Mouse (Mus musculus): ENCODE data around the gene Chek1.

Chek1 gene

GRCm38 (mm10) chr9:36727034-36727755 is at the start of gene Chek1:
Chek1 (minus strand) TSS chr9:36727065.
- DNase-seq (ENCODE audit: low read depth) = peak; percentile 69

GRCm38 (mm10) chr9:36769048-36769413 is 42.2 kb upstream of the Chek1 start:
- DNase-seq (ENCODE audit: low read depth) = no peak

GRCm38 (mm10) chr9:36768156-36769047 is 41.5 kb upstream of the Chek1 start:
- peak; percentile 32 for DNase-seq (ENCODE audit: low read depth)

GRCm38 (mm10) chr9:36767203-36768143 is 40.6 kb upstream of the Chek1 start, which contains the start of gene Stt3a:
Stt3a (minus strand) TSS chr9:36767679.
- DNase-seq (ENCODE audit: low read depth) = peak; percentile 99

- DNase-seq (ENCODE audit: low read depth) = no peak
These were observed 37.5 kb upstream of the Chek1 start for GRCm38 (mm10) chr9:36764378-36764777.

DNA sequence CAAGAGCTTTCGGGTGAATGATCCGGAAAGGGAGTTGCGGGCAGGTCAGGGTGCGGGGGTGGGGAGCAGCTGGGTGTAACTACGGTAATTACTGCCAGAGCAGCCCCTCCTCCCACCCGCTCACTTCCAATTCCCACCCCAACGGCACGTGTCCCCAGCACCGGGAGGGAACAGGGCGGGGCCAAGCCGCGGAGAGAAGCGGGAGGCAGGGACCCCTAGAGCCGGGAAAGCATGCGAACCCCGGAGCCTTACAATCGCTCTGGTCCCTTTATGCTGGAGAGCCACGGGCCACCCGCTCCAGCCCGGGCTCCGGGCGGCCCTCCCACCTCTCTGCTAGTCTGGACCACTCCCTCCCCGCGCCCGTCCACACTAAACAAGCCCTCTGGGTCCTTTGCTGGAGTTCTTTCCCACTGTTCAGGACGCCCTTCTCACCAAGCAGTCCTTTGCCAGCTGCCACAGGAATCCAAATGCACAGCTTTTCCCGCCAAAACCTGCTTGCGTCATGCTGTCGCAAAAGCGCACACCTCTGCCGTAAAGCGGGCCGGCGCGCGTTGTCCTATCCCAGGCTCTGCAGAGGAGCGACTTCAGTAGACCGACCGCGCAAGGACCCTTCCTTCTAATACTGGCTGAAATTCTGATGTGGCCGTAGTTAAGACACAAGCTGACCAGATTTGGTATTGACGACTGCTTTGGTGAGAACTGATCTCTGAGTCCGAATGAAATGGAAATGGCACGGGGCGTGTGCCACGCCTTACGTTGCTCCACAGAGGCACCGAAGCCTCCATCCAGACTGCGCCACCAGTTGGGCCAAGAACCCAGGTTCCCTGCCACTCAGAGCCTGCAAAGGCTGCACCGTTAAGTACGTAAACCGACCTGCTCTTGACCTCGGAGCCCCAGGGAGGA is 483 bp downstream of the Chek1 start:
- DNase-seq (ENCODE audit: low read depth) = peak; percentile 91

DNA sequence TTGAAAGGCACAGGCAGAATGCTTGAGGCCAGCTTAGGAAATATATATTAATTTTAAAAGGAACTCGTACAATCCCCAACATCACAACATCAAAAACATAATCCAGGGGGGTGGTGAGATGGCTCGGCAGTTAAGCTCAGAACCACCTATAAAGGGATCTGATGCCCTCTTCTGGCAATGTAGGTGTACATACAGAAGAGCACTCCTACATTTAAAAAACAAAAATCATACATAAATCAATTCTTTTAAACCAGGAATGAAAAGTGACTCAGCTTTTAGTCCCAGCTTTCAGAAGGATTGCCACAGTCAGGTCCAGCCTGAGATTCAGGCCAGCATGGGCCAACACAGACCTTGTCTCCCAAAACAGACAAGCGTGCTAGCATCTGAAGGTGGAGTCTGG is 10.2 kb downstream of the Chek1 start:
- peak; percentile 44 for DNase-seq (ENCODE audit: low read depth)

- DNase-seq (ENCODE audit: low read depth) = no peak
These were observed 19.6 kb downstream of the Chek1 start for GRCm38 (mm10) chr9:36707304-36707703.

GRCm38 (mm10) chr9:36705923-36706322 is 20.9 kb downstream of the Chek1 start:
- DNase-seq (ENCODE audit: low read depth) = no peak

DNA sequence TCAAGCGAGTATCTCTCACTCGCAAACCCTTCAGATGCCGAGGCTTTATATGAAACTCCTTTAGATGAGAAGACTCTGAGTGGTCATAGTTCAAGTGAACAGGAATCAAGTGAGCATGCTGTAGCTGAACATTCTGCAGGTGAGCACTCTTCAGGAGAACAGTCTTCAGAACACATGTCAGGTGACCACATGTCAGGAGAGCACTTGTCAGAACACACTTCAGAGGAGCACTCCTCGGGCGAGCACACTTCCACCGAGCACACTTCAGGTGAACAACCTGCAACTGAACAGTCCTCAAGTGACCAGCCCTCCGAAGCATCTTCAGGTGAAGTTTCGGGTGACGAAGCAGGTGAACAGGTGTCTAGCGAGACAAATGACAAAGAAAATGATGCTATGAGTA is 32.6 kb downstream of the Chek1 start:
- DNase-seq (ENCODE audit: low read depth) = no peak

- no peak for DNase-seq (ENCODE audit: low read depth)
These were observed 33.9 kb downstream of the Chek1 start, which contains the start of gene Acrv1 for GRCm38 (mm10) chr9:36692920-36693319. Acrv1 (plus strand) TSS chr9:36693220.

DNA sequence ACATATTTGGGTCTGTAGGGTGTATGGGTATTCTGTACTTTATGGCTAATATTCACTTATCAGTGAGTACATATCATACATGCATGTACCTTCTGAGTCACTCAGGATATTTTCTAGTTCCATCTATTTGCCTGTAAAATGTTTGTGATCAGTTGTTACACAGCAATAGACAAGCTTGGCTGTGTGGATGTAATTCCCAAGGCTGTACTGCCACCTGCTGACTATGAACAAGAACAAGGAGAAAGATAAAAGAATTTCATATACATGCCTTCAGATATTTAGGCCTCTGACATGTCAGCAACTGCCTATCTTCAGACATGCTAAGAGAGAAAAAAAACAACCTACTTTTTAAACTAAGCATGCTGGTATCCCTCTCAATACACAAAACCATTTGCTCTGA is 39.5 kb downstream of the Chek1 start:
- peak; percentile 55 for DNase-seq (ENCODE audit: low read depth)

DNA sequence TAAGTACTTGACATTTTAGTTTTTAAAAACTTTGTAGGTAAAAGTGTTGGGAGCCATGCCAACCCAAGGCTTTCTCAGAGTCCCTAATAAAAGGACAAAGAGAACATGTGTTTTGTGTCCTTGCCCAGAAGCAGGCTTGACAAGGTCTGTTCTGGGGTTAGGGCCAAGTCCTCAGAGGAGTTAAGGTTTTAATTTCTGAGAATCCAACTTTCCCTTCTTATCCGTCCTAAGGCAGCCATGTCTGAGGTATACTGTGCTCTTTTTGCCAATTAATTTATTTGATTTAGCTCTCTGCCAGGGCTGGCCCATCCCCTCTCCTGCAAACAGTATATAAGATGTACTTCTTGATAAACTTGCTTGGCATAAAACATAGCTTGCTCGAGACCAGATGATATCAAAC is 45.4 kb downstream of the Chek1 start:
- DNase-seq (ENCODE audit: low read depth) = no peak

Measured in NIH3T3 (cell line).